Mouse (Mus musculus): ENCODE data around the gene Arhgap8.
"Not testable (repeated sequence)": the region's sequence is repeated elsewhere in the genome, so short reads cannot be mapped to it uniquely, and the experiment has no call there.

Gene Arhgap8

DNA sequence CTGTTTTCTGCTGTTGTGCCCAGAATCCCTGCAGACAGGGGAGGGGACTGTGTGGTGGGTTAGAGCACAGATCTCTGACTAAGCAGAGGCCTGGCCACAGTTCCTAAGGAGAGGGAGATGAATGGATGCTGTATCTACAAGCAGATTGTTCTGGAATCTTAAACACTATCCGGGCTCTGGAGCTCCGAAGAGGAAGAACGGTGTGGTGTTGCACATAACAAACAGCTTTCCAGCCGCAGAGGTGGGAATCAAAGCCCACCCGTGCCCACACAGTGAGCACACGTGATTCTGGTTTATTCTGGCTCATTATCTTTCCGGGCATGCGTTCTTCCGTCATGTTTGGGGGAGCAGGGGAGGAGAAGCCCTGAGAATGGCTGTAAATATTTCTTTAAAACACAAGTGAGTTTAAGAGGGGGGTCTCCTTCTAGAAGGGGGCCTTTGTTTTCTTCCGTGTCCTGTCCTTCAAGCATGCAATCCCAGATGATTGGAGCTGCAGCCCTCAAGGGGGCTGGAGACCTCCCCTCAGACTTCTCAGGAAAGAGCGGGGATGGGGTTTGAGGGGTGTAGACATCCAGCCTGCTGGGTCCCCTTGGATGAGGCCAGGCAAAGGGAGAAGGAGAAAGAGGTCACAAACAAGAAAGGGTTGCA lies 16.6 kb downstream of the Arhgap8 start:
- DNase-seq = no peak

DNA sequence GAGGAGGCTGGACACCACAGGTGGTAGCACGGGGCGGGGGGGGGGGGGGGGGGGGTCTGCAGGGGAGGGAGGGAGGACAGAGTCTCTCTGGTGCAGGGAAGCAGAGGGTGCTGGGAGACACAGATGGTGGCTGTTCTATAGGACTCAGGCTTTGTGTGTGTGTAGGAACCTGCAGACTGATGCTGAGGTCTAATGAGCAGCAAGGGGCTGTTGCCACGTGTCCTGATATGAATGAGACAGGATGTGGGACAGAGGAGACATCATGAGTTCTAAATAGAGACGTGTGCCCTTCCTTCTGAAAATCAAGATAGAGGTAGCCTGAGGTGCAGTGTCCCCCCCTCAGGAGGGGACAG lies 17.1 kb downstream of the Arhgap8 start:
- no peak for DNase-seq

DNA sequence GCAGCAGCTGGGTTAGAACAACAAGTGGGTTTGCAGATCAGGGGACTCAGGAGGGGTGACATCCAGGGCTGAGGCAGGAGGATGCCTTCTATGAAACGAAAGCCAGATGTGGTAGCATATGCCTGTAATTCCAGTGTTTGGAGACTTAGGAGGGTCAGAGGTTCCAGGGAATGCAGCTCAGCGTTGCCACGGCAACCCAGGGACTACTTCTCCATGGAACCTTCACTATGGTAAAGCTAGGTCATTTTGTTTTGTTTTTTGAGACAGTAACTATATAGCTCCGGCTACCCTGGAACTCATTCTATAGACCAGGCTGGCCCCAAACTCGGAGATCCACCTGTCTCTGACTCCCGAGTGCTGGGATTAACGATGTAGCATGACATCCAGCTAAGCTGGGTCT lies 18.4 kb downstream of the Arhgap8 start:
- no peak for DNase-seq

DNA sequence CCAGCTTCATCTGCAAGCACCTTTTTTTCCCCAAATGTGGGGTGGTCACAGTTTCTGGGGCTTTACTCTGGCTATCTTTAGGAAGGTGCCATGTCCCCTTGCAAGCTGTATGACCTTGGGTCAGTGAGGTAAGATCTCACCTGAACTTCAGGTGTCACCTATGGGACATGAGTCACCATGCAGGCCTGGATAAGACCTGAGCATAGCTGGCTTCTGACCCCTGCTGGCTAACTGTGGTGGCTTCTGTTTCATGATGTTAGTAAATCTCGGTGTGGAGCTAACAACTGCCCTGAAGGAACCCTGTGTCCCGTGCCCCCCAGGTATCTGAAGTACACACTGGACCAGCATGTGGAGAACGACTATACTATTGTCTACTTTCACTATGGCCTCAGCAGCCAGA lies 21.7 kb downstream of the Arhgap8 start:
- DNase-seq = no peak

DNA sequence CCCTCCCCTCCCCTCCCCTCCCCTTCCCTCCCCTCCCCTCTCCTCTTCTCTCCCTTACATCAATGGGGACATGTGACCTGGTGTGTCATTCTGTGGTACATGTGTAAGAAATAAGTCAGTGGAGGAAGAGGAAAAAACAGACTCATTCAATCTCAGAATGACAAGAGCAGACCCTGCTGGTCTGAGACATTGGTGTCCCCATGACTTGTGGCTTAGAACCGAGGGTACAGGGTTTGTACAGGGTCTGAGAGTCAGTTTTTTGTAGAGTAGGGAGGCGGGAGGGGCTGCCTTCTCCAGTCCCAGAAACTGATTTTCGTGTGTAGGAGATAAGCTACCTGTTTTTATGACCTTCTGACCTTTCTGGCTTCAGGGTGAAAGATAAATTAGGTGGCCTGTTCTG lies 23.5 kb downstream of the Arhgap8 start:
- DNase-seq = no peak

DNA sequence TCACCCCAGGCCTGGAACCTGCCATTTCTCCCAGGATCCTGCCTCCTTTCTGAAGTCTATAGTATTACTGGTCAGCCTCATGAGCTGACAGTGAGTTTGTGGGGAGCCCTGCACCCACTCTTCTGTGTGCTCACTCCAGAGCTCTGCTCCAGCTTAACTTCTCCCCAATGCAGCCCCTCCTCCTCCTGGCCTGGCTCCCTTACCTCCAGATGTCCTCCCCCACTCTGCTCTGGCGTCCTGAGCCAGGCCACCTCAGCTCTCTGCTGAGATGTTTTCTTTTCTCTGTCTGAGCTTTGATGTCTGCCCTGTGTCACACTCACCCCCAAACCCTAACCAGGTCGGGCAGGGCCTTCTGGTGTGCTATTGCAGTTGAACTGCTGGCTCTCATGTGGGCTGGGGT lies 24.5 kb downstream of the Arhgap8 start:
- DNase-seq = no peak

DNA sequence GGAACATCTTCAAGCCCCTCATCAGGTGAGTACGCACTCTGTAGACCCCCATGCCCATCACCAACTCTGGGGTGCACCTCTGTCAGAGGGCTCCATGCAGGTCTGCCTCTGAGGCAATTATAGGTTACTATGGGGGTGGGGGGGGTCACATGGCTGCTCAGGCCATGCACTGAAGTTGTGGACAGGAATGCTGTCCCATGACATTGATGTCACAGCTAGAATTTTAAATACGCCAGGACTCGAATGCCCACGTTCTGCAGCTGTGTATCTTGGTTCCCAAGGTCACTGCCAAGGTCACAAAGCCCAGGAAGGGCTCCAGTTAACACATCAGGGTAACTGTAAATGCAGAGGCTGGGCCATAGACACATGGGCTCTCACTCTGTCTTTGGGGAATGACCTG lies 26.0 kb downstream of the Arhgap8 start:
- no peak for DNase-seq

DNA sequence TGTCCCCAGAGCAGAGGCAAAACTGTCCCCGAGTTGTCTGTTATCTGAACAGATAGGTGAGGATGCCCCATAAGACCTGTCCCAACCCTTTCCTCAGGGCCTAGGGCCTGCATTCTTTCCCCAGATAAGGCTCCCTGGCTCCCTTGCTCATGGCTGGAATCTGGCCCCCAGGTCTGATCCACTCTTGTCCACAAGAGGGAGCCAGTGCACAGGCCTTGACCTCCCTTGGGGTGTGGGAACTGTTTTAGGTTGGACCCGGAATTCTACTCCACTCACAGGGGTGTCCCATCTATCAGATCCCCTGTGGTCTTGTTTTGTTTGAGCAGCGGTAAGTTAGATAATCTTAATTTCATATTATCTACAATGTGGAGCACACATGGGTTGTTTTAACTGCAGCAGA lies 35.1 kb downstream of the Arhgap8 start:
- DNase-seq = peak; percentile 31 to 32

DNA sequence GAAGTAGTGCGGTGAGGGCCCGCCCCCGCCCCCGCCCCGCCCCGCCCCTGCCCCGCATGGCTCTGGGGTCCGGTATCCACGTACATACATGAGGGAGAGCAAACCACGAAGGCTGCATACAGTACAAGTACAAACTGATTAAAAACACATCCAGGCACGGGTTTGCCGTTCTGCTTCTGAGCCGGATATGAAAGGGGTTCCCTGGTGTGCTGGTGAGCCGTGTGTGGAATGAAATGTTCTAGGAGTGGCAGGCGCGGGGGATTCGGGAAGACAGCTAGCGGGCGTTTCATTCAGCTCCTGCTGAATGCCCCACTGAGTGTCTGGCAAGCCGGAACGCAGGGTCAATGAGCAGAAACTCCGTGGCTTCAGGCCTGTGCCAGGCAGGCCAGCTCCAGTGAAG lies 36.6 kb downstream of the Arhgap8 start:
- DNase-seq = no peak

DNA sequence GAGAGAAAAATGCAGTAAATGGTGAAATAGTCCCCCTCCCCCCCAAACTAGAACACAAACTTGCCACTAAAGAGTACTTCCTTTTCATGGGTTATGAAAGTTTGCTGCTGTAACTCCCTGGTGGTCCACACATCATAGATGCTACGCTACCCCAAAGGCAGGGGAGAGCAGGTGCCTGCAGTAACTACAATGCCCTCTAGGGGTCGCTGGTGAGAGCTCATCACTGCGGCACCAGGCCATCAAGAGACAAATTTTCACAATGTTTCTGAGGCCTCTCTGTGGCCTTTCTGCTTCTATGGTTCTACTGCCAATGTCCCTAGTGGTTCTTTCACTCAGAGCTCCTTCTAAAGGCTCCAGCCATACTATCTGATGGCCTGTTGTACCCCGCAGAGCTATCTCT lies 38.6 kb downstream of the Arhgap8 start:
- DNase-seq = peak; percentile 24 to 26

DNA sequence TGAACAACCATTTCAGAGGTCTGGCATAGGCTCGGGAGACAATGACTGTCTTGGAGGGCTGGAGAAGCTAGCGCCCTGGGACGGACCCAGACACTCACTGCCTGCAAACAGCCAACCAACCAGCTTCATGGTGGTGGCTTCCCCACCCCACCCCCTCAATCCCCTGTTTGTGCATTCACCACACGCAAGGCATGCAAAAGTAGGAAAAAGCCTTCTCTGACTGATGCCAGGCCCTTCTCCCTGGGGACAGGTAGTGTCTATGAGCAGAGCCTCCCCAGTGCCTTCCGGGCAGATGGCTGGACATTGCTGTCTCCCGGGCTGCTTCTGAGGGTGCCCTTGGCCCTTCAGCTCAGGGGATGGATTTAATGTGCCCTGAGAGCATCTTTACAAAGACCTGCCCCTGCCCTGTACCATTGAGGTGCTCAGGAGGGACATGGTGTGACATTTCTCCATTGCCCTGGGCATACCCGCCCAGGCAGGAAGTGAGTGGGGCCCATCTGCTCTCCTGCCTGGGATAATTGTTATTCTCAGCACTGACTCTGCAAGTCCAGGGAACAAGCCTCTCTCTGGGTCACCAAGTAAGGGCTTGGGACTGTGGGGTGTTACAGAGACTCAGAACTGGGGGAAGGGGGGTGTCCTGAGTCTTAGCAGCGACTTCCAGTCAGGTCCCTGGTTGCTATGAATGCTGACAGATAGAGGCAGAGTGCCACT lies 43.0 kb downstream of the Arhgap8 start:
- no peak for DNase-seq

DNA sequence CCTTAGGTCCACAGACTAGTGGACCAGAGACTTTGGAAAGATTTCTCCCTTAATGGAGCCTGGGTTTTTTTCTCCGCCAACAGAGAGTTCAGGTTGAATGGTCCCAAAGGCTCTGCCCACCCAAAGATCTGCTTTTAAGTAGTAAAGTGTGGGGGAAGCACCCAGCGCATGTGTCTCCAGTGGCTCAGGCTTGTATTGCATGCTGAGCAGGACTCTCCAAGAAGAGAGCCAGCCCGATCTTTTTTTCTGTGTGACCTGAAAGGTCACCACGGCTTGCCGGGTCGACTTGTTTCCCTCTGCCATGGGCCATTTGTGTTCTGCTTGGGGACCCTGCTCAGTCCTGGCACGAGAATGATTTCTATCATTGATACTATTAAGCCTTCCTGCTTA lies 43.6 kb downstream of the Arhgap8 start:
- DNase-seq = no peak

DNA sequence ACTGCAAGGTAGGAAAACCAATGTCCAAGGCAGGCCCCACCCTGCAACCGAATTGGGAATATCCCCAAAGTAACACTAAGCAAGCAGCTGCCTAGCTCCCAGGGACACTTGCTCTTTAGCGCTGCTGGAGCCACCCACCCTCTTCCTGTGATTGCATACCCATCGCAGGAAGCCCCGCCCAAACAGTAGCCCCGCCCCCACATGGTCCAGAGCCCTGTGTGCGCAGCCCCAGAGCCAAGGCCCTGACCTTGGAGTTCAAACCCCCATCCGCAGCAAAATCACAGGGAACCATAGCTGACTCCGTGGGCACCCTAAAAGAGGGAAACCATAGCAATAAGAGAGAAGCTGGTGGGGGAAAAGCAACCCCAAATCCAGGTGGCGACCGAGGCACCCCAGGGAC lies 46.8 kb downstream of the Arhgap8 start:
- DNase-seq = peak; percentile 12 to 14

DNA sequence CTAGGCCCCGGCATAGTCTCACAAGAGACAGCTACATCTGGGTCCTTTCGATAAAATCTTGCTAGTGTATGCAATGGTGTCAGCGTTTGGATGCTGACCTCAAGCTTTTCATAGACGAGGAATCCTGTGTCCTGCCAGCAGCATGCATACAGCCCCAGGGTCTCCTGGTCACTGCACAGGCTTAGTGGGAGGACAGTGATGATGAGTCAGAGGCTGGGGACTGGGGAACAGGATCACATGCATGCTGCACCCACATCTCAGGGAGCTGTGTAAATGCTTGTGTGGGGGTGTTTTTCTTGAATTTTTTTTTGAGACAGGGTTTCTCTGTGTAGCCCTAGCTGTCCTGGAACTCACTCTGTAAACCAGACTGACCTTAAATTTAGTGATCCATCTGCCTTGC lies 48.7 kb downstream of the Arhgap8 start:
- not testable (repeated sequence) for DNase-seq

DNA sequence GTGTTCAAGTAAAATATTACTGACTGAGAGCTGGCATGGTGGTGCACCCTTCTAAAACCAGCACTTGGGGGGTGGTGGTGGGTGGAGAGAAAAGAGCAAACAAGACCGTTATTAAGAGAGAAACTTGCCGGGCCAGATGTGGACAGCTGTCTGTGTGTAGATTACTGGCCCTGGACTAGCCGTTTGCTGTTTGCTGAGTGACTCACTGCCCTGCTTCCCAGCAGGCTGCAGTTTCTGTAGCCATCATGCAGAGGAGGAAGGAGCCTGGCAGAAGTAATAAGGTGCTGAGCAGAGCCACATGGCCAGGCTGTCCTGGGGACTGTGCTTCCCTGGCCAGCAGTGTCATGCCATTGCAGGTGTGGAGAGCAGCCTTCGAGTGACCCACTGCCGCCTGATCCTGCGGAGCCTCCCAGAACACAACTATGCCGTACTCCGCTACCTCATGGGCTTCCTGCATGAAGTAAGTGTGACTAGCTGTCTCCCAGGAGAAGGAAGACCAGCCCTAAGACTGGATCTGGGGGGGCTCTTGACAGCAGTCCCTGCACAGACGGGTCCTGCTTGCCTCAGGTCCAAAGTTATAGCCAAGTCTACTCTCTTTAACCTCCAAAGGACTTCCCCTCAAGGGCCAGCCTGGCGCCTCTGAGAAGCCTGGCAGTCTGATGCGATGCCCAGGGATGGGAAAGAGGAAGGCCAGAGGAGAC lies 49.9 kb downstream of the Arhgap8 start:
- DNase-seq = no peak

DNA sequence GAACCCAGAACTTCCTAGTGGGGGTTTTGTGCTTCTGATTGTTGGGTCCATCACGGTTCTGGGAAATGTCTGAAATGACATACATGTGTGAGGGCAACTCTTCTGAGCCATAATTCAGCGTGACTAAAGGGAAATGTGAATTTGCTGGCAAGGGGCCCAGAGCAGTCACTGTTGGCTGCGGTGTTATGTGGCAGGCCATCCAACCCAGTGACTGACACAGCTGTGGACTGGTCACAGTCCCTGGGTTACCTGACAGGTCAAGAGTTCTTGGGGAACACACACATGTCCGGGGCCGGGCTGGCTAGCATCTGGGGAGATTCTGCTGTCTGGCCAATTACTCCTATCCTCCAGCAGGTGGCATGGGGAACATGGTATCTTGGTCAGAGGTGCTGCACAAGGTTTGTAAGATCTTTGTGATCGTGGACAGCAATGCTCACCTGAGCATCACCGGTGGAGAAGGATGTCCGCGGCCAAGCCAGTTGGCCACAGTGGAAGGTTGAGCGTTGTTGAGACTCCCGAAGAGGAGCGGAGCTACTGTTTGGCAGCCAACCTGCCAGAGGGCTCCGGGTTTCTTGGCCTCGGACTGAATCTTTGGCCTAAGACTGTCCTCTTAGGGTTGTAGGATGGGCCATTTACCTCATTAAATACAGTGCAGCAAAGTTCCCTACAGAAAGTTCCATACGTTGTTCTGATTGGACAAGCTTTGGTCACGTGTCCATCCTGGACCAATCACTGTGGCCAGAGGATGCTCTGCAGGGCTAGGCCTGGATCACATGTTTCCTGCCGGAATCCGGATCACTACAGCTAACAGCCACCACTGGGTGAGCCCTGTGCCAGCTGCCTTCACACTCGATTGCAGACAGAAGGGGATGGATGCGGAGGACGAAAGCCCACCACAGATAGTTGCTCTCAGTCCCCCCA lies 52.6 kb downstream of the Arhgap8 start:
- DNase-seq = no peak

DNA sequence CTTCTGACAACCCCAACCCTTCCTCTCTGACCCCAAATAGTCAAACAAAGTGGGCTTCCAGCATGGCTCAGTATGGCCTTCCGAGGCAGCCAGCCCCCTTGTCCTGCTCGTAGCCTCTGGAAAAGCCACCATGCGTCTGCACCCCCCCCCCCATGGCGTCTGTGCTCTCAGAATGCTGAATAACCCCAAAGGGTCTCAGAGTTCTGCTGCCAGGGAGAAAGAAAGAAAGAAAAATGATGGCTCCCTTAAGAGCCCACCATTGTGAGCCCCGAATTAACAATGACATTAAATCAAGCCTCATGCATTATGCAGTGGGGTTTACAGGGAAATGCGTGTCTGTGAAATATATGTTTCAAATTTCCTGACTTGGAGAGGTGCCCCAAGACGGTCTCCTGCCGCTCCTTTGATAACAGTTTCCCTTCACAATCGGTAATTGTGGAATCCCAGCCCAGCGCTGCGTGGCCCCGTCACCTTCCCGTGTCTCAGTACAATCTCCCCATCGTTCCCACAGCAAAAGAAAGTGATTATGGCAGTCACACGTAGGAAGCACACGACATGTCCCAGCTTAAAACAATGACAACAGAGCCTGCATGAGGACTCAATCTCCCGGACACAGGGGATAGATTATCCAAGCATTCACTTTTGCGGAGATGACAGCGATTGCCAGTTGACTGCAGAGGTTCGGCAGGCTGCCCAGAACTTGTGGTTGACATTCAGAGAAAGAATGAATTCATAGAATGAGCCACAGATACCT lies 55.7 kb downstream of the Arhgap8 start:
- no peak for DNase-seq

DNA sequence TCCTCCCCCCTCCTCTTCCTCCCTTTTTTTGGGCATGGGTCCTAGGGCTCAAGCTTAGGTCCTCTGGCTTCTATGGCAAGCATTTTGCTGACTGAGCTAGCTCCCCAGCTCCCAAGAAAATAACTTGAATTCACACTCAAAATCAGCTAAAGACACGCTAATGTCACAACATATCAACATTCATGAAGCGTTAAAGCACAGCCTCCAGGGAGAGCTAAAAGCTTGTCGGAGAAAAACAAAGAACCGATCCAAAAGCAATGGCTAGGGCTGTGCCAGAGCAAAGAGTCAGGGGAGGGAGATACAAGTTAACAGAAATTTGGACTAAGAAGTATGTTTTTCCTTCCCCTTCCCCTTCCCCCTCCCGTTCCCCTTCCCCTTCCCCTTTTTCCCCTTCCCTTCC lies 58.7 kb downstream of the Arhgap8 start:
- no peak for DNase-seq

DNA sequence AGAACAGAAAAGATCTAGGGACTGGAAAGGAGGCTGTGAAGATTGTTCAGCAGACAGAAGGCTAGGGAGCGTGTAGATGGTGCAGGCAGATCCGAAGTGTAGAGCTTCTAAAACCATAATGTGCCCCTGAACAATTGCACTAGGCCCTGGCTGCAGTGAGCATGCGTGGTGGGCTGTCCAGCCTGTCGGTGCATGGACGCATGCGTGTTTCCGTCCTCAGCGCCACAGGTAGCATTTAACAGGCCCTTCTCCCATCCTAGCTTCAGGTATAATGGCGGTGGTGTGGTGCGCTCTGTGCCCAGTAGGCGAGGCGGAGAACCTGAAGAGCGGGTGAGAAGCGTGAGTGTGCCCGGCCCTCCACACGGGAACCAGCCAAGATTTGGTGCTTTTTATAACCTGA lies 65.0 kb downstream of the Arhgap8 start:
- no peak for DNase-seq

DNA sequence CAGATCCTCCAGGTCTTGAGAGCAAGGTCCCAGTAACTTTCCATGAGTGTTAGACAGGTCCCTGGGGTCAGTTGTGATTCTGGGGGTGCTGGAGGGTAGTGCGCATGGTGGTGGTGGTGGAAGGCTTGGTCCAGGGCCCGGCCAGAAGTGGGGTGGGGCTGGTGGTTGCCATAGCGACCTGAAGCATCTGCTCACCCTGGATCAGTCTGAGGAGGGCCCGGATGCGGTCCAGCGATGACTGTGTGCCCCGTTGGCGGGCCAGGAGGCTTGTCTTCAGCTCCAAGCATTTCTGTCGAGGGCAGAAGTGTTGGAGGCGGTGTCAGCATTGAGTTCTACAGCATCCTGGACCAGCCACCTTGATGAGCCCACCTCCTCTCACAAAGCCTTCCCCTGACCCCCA lies 67.3 kb downstream of the Arhgap8 start:
- DNase-seq = no peak

DNA sequence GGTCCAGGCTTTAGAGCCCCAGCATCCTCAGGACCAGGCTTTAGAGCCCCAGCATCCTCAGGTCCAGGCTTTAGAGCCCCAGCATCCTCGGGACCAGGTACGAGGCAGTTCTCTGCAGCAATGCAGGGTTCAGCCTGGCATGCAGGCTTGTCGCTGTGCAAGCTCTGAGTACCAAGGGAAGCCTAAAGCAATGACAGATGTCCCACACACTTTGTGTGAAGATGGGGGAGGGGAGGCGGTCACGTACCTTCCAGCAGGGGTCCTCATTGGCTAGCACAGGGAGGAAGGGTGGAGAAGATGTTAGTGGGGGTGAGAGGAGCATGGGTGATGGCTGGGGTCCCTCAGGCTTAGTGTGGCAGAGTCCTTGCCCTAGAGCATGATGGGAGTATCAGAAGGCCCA lies 73.8 kb downstream of the Arhgap8 start:
- no peak for DNase-seq

DNA sequence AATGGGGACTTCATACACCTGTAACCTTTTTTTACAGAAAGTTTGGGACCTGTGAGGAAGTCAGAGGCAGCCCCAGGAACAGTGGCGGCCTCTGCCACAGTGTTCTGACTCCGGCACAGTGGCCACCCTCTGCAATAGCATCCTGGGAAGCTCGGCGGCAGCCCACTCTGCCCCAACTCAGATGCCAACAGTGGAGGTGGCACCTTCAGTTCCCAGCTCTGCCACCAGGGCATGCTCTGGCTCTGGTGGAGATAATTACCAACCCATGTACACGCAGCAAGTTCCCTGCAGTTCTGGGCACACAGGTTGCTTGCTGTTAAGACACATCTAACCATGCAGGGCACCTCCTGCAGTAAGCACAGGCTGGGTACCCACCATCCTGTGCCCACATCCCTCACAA lies 80.3 kb downstream of the Arhgap8 start:
- DNase-seq = peak in 1 of 2 experiments; percentile 9

DNA sequence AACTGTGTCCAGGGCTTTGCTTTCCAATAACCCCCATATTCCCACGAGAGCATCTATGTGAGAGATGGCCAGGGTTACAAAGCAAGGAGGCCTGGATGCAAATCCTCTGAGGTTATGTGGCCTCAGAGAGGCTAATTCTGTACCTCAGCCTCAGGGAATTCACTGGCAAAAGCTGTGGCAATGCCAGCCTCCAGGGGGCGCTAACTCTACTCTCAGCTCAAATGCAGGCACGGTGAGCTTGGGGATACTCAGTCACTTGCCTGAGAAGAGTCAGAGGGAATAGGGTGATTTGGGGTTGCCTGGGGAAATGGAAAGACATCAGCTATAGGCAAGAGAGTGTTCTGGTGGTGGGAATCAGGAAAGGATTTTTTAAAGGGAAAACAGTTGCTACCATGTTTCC lies 83.8 kb downstream of the Arhgap8 start:
- DNase-seq = peak; percentile 11 to 16

Data from thymus, postnatal 36 days (tissue).